Mouse (Mus musculus) liver, embryonic 14 days (tissue): ENCODE measurements around the gene 1600015I10Rik. TPM values are rescaled to one million over a fixed set of nuclear protein-coding genes. Genes with fewer than 3 reads are reported as not detected.

ENCODE experiments used
- polyA plus RNA-seq: library from polyadenylated mRNA; depleted of rRNA; stranded (reverse); fragments of >200 nt; gene quantifications from 2 replicates; pipeline ENCODE4 v1.2.3, GENCODE M21; 2012; rRNA removed

The 1600015I10Rik gene
- not detected in 2 replicates for polyA plus RNA-seq

GRCm38 (mm10) chr6:48929595-48929994, at the start of gene 1600015I10Rik:
TSS of gene 1600015I10Rik (plus strand) at chr6:48929895.

GRCm38 (mm10) chr6:48974663-48975062, 45.0 kb downstream of the 1600015I10Rik start, which contains the start of gene Doxl2:
TSS of gene Doxl2 (plus strand) at chr6:48974963.

Other genes starting within 250 kb of the 1600015I10Rik start
- gene Gimap4, start 245.3 kb upstream of the 1600015I10Rik start, polyA plus RNA-seq = 5.8 and 6.2 TPM in 2 replicates
- gene Gimap6, start 221.7 kb upstream of the 1600015I10Rik start, polyA plus RNA-seq = 4.6 and 5.2 TPM in 2 replicates
- gene Gm28053, start 211.3 kb upstream of the 1600015I10Rik start, polyA plus RNA-seq = 0.37 and 1.2 TPM in 2 replicates
- 0.06 TPM in 1 of 2 replicates, not detected in the other for gene Gimap7, start 211.3 kb upstream of the 1600015I10Rik start, polyA plus RNA-seq
- gene Gimap1, start 190.8 kb upstream of the 1600015I10Rik start, polyA plus RNA-seq = 1.4 and 1.7 TPM in 2 replicates
- 1.7 TPM in 2 replicates for gene Gimap5, start 183.7 kb upstream of the 1600015I10Rik start, polyA plus RNA-seq
- gene Gimap3, start 159.0 kb upstream of the 1600015I10Rik start, polyA plus RNA-seq = 0.05 TPM in 2 replicates
- gene Tmem176a, start 89.0 kb upstream of the 1600015I10Rik start, polyA plus RNA-seq = 26.8 and 36.0 TPM in 2 replicates
- 97.3 and 116 TPM in 2 replicates for gene Tmem176b, start 88.4 kb upstream of the 1600015I10Rik start, polyA plus RNA-seq
- 0.03 TPM in 1 of 2 replicates, not detected in the other for gene Aoc1, start 57.0 kb upstream of the 1600015I10Rik start, polyA plus RNA-seq
- gene Doxl2, start 45.1 kb downstream of the 1600015I10Rik start, polyA plus RNA-seq = not detected in 2 replicates
- not detected in 2 replicates for gene Svs1, start 57.0 kb downstream of the 1600015I10Rik start, polyA plus RNA-seq
- gene Gpnmb, start 106.7 kb downstream of the 1600015I10Rik start, polyA plus RNA-seq = 0.46 and 0.51 TPM in 2 replicates
- 9.2 and 10.6 TPM in 2 replicates for gene Malsu1, start 143.9 kb downstream of the 1600015I10Rik start, polyA plus RNA-seq